Mouse (Mus musculus): Measurements from ENCODE around the gene Doc2b. TPM values are rescaled to one million over a fixed set of nuclear protein-coding genes. Genes with fewer than 3 reads are reported as not detected.
A peak's percentile ranks its signal among the peaks of the same experiment; 100 is the strongest.

Gene Doc2b
- total and polyA plus RNA-seq, 3 experiments, result not detected

GRCm38 (mm10) chr11:75751082-75751481 lies 44.8 kb downstream of the Doc2b start:
- Histone ChIP-seq H3K36me3 (replicated peaks) (peaks cover 67% of the 10 kb centered on the region), H3K4me1 (ENCODE audit: insufficient read depth, low read depth, low read length) (peaks cover 45% of the 10 kb centered on the region), H3K27me3 (ENCODE audit: insufficient read depth, low read length) (no peaks in the 10 kb centered on the region), H3K4me3 (ENCODE audit: low read depth, low read length) (no peak overlapping the region), H3K9me3 (replicated peaks) (no peaks in the 10 kb centered on the region)
- no peak for DNase-seq (ENCODE audit: low spot score)
- no peak for ATAC-seq (ENCODE audit: extremely low read depth, insufficient number of reproducible peaks, low FRiP score, poor library complexity, severe bottlenecking)
- TF ChIP-seq POLR2AphosphoS5 (IDR thresholded peaks at IDR 0.05; ENCODE audit: insufficient replicate concordance, low read depth, low read length) (no peak), CTCF (IDR thresholded peaks at IDR 0.05; ENCODE audit: low read depth, low read length) (no peak), GATA1 (IDR thresholded peaks at IDR 0.05; ENCODE audit: borderline replicate concordance, low read length) (no peak), GATA2 (IDR thresholded peaks at IDR 0.05; ENCODE audit: borderline replicate concordance, low read depth, low read length) (no peak), TAL1 (conservative IDR thresholded peaks at IDR 0.05; ENCODE audit: low read depth, low read length) (no peak)

GRCm38 (mm10) chr11:75750537-75750936 lies 45.3 kb downstream of the Doc2b start:
- ATAC-seq (ENCODE audit: extremely low read depth, insufficient number of reproducible peaks, low FRiP score, poor library complexity, severe bottlenecking) (no peak), DNase-seq (ENCODE audit: low spot score) (no peak)
- no peak overlapping the region for H3K4me3 ChIP-seq (ENCODE audit: low read depth, low read length)
- no peaks in the 10 kb centered on the region for H3K9me3 ChIP-seq (replicated peaks)
- TF ChIP-seq GATA1 (IDR thresholded peaks at IDR 0.05; ENCODE audit: borderline replicate concordance, low read length) (no peak), TAL1 (conservative IDR thresholded peaks at IDR 0.05; ENCODE audit: low read depth, low read length) (no peak), POLR2AphosphoS5 (IDR thresholded peaks at IDR 0.05; ENCODE audit: insufficient replicate concordance, low read depth, low read length) (no peak), GATA2 (IDR thresholded peaks at IDR 0.05; ENCODE audit: borderline replicate concordance, low read depth, low read length) (no peak), CTCF (IDR thresholded peaks at IDR 0.05; ENCODE audit: low read depth, low read length) (no peak)
- H3K36me3 ChIP-seq (replicated peaks), result peaks cover 63% of the 10 kb centered on the region
- H3K27me3 ChIP-seq (ENCODE audit: insufficient read depth, low read length), result no peaks in the 10 kb centered on the region
- peaks cover 48% of the 10 kb centered on the region for H3K4me1 ChIP-seq (ENCODE audit: insufficient read depth, low read depth, low read length)

GRCm38 (mm10) chr11:75744761-75745160 lies 51.1 kb downstream of the Doc2b start:
- Histone ChIP-seq H3K9me3 (replicated peaks) (no peaks in the 10 kb centered on the region), H3K4me1 (ENCODE audit: insufficient read depth, low read depth, low read length) (peaks cover 84% of the 10 kb centered on the region), H3K36me3 (replicated peaks) (peaks cover 48% of the 10 kb centered on the region), H3K4me3 (ENCODE audit: low read depth, low read length) (no peak overlapping the region), H3K27me3 (ENCODE audit: insufficient read depth, low read length) (no peaks in the 10 kb centered on the region)
- DNase-seq (ENCODE audit: low spot score) (no peak), ATAC-seq (ENCODE audit: extremely low read depth, insufficient number of reproducible peaks, low FRiP score, poor library complexity, severe bottlenecking) (no peak)
- TF ChIP-seq GATA1 (IDR thresholded peaks at IDR 0.05; ENCODE audit: borderline replicate concordance, low read length), result no peak
- TF ChIP-seq GATA2 (IDR thresholded peaks at IDR 0.05; ENCODE audit: borderline replicate concordance, low read depth, low read length), result no peak
- TF ChIP-seq TAL1 (conservative IDR thresholded peaks at IDR 0.05; ENCODE audit: low read depth, low read length), result no peak
- no peak for TF ChIP-seq POLR2AphosphoS5 (IDR thresholded peaks at IDR 0.05; ENCODE audit: insufficient replicate concordance, low read depth, low read length)
- TF ChIP-seq CTCF (IDR thresholded peaks at IDR 0.05; ENCODE audit: low read depth, low read length), result no peak

- ATAC-seq (ENCODE audit: extremely low read depth, insufficient number of reproducible peaks, low FRiP score, poor library complexity, severe bottlenecking), result peak; percentile 70
- peaks cover 82% of the 10 kb centered on the region for H3K4me1 ChIP-seq (ENCODE audit: insufficient read depth, low read depth, low read length)
- DNase-seq (ENCODE audit: low spot score), result no peak
- no peak overlapping the region; the same call in 1 of the 2 replicates for H3K4me3 ChIP-seq (ENCODE audit: low read depth, low read length)
- no peaks in the 10 kb centered on the region for H3K9me3 ChIP-seq (replicated peaks)
- peak; percentile 20; the same call in 1 of the 2 replicates for TF ChIP-seq TAL1 (conservative IDR thresholded peaks at IDR 0.05; ENCODE audit: low read depth, low read length)
- TF ChIP-seq POLR2AphosphoS5 (IDR thresholded peaks at IDR 0.05; ENCODE audit: insufficient replicate concordance, low read depth, low read length), result no peak
- H3K36me3 ChIP-seq (replicated peaks), result peaks cover 53% of the 10 kb centered on the region
- H3K27me3 ChIP-seq (ENCODE audit: insufficient read depth, low read length), result no peaks in the 10 kb centered on the region
Observed at GRCm38 (mm10) chr11:75741615-75742014, 54.2 kb downstream of the Doc2b start.

GRCm38 (mm10) chr11:75740204-75740603 lies 55.6 kb downstream of the Doc2b start:
- H3K4me3 ChIP-seq (ENCODE audit: low read depth, low read length), result no peak overlapping the region; the same call in 1 of the 2 replicates
- H3K4me1 ChIP-seq (ENCODE audit: insufficient read depth, low read depth, low read length), result peaks cover 86% of the 10 kb centered on the region
- no peak for ATAC-seq (ENCODE audit: extremely low read depth, insufficient number of reproducible peaks, low FRiP score, poor library complexity, severe bottlenecking)
- H3K36me3 ChIP-seq (replicated peaks), result peaks cover 60% of the 10 kb centered on the region
- no peaks in the 10 kb centered on the region for H3K27me3 ChIP-seq (ENCODE audit: insufficient read depth, low read length)
- no peak for DNase-seq (ENCODE audit: low spot score)
- H3K9me3 ChIP-seq (replicated peaks), result no peaks in the 10 kb centered on the region
- TF ChIP-seq TAL1 (conservative IDR thresholded peaks at IDR 0.05; ENCODE audit: low read depth, low read length), result no peak
- no peak for TF ChIP-seq GATA1 (IDR thresholded peaks at IDR 0.05; ENCODE audit: borderline replicate concordance, low read length)
- TF ChIP-seq POLR2AphosphoS5 (IDR thresholded peaks at IDR 0.05; ENCODE audit: insufficient replicate concordance, low read depth, low read length), result no peak
- TF ChIP-seq GATA2 (IDR thresholded peaks at IDR 0.05; ENCODE audit: borderline replicate concordance, low read depth, low read length), result no peak
- no peak for TF ChIP-seq CTCF (IDR thresholded peaks at IDR 0.05; ENCODE audit: low read depth, low read length)

GRCm38 (mm10) chr11:75738477-75738821 lies 57.4 kb downstream of the Doc2b start:
- Histone ChIP-seq H3K4me3 (ENCODE audit: low read depth, low read length) (no peak overlapping the region), H3K36me3 (replicated peaks) (peaks cover 60% of the 10 kb centered on the region), H3K27me3 (ENCODE audit: insufficient read depth, low read length) (no peaks in the 10 kb centered on the region), H3K4me1 (ENCODE audit: insufficient read depth, low read depth, low read length) (peaks cover 80% of the 10 kb centered on the region), H3K9me3 (replicated peaks) (no peaks in the 10 kb centered on the region)
- no peak for ATAC-seq (ENCODE audit: extremely low read depth, insufficient number of reproducible peaks, low FRiP score, poor library complexity, severe bottlenecking)
- TF ChIP-seq POLR2AphosphoS5 (IDR thresholded peaks at IDR 0.05; ENCODE audit: insufficient replicate concordance, low read depth, low read length) (no peak), CTCF (IDR thresholded peaks at IDR 0.05; ENCODE audit: low read depth, low read length) (no peak), GATA2 (IDR thresholded peaks at IDR 0.05; ENCODE audit: borderline replicate concordance, low read depth, low read length) (no peak), TAL1 (conservative IDR thresholded peaks at IDR 0.05; ENCODE audit: low read depth, low read length) (no peak), GATA1 (IDR thresholded peaks at IDR 0.05; ENCODE audit: borderline replicate concordance, low read length) (no peak)
- DNase-seq (ENCODE audit: low spot score), result no peak

Data from G1E (cell line).